Mouse (Mus musculus) gastrocnemius, adult 8-10 months (tissue): Measurements from ENCODE around the gene Hyal4. TPM values are rescaled to one million over a fixed set of nuclear protein-coding genes. Genes with fewer than 3 reads are reported as not detected.

Source experiments
- DNase-seq, 2 experiments: peaks; one replicate each; pipeline ENCODE4 v3.0.0; 2022; ENCODE audit warnings: low spot score in 2 of 2
- total RNA-seq, 4 experiments: library from RNA; stranded (reverse); gene quantifications; 2 replicates each; pipeline ENCODE4 v1.2.4; 2022

The Hyal4 gene
- not detected for total RNA-seq

DNA sequence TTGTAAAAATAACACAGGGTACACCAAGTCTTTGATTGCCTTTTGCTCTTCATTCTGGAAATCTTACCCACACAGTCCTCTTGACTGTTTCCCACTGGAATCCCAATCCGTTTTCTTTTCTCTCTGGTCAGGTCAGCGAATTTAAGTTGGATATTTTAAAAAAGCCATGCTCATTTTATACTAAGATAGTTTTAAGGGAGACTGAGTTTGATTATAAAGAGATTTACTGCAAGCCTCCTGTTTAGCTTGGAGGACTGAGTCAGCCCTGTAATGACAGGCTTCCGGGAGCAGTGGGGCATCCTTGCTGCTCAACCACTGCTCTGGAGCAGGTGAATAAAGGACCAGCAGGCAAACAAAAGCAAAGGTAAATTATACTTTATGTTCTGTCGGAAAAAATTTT, at the start of gene Hyal4:
Gene Hyal4, plus strand, starts transcription at position 301 of the 400 bp plus-strand sequence.
- no peak for DNase-seq

- no peak for DNase-seq
Measured at GRCm38 (mm10) chr6:24707090-24707489, 41.0 kb upstream of the Hyal4 start.

- DNase-seq, result no peak
Measured at GRCm38 (mm10) chr6:24707499-24707898, 40.6 kb upstream of the Hyal4 start.

DNA sequence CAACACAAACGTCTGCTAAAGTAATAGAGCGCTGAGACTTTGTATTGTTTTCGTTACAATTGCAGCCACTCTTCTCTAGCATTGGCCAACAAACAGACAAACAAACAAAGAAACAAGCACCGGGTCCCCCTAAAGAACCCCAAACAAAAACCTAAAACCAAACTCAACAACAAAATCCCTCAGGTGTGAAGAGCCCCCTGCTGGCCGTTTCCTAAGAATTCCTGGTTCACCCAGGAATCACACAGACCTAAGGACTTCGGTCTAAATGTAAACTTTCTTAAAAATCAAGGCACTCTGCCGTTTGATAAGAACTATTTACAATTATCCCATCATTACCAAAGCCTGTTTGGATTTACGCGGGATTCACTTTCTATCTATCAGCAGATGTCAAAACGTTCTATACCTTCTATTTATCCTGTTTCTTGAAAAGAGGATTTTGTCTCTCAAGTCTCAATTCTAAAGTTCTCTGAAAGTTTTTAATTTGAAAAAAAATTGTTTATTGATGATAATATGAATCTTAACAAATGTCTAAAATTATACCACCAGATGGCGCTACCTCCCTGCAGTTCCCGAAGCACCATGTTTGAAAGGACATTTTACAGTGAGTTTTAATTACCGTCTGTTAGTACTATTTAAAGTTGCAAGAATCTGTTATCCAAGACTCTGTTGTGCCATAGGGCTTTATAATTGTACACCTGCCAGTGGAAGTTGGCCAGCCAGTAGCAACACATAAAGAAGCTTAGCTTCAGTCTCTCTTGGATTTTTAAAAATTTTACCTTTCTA, 26.6 kb upstream of the Hyal4 start:
- DNase-seq, result no peak

- DNase-seq, result no peak
Measured at GRCm38 (mm10) chr6:24728130-24728529, 20.0 kb upstream of the Hyal4 start.

GRCm38 (mm10) chr6:24732945-24733344, 15.2 kb upstream of the Hyal4 start, which contains the start of gene Hyal6:
TSS of gene Hyal6 (plus strand) at chr6:24733245.
- DNase-seq, result no peak

DNA sequence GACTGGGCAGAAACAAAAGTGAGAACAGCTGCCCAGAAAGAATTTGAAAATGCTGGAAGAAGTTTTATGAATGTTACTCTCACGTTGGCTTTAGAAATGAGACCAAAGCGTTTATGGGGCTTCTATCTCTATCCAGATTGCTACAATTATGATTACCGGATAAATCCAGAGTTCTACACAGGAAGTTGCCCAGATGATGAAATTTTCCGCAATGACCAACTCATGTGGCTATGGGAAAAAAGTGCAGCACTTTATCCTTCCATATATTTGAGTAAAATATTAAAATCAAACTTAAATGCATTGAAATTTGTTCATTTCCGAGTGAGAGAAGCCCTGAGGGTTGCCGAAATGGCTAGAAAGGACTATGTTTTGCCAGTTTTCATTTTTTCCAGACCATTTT, 13.6 kb upstream of the Hyal4 start:
- no peak for DNase-seq

- DNase-seq, result no peak
Measured at GRCm38 (mm10) chr6:24759281-24759680, 11.2 kb downstream of the Hyal4 start.

- no peak for DNase-seq
Measured at GRCm38 (mm10) chr6:24766261-24766660, 18.1 kb downstream of the Hyal4 start.

DNA sequence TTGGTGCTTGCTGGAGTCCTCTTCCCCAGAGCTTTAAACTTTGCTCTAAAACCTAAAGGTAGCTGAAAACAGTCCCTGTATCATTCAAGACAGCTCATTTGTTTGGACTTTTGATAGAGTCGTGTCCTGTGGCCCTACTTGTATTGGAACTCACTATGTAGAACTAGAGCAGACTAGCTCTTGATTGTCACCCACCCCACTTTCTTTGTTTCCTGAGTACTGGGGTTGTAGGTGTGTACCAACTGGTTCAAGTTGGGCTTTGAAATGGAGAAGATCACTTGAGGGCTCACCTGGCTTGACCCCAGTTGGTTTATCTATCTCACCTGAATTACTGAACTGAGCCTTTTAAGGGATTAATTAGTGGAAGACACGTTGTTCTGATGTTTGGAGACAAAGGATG, 31.1 kb downstream of the Hyal4 start:
- no peak for DNase-seq

GRCm38 (mm10) chr6:24790888-24791287, 42.8 kb downstream of the Hyal4 start, which contains the start of gene Spam1:
TSS of gene Spam1 (plus strand) at chr6:24791188.
- no peak for DNase-seq

Other genes with a start within 250 kb of the Hyal4 start
- under 1 TPM; 0.10 to 0.27 (median 0.19) TPM for gene Iqub, start 233.3 kb upstream of the Hyal4 start, total RNA-seq
- 100 to 1,000 TPM; 471 to 626 (median 563) TPM for gene Ndufa5, start 220.3 kb upstream of the Hyal4 start, total RNA-seq
- 10 to 100 TPM; 61.5 to 83.0 (median 66.8) TPM for gene Asb15, start 220.2 kb upstream of the Hyal4 start, total RNA-seq
- gene Lmod2, start 150.6 kb upstream of the Hyal4 start, total RNA-seq, result 100 to 1,000 TPM; 142 to 191 (median 167) TPM
- 10 to 100 TPM; 11.5 to 15.7 (median 15.4) TPM for gene Wasl, start 83.3 kb upstream of the Hyal4 start, total RNA-seq
- gene Hyal6, start 15.1 kb upstream of the Hyal4 start, total RNA-seq, result not detected
- not detected for gene Spam1, start 42.9 kb downstream of the Hyal4 start, total RNA-seq
- gene Hyal5, start 109.7 kb downstream of the Hyal4 start, total RNA-seq, result not detected
- gene Tmem229a, start 208.0 kb downstream of the Hyal4 start, total RNA-seq, result under 1 TPM; 0.07 to 0.34 (median 0.19) TPM